Mouse (Mus musculus) retina, adult 2 months (tissue): ENCODE measurements around the gene Ppfibp2.

Experiments
- DNase-seq: peaks from one replicate; pipeline ENCODE4 v3.0.0-alpha.2; 2012; ENCODE audit warnings: low read depth, low spot score

Ppfibp2 gene

DNA sequence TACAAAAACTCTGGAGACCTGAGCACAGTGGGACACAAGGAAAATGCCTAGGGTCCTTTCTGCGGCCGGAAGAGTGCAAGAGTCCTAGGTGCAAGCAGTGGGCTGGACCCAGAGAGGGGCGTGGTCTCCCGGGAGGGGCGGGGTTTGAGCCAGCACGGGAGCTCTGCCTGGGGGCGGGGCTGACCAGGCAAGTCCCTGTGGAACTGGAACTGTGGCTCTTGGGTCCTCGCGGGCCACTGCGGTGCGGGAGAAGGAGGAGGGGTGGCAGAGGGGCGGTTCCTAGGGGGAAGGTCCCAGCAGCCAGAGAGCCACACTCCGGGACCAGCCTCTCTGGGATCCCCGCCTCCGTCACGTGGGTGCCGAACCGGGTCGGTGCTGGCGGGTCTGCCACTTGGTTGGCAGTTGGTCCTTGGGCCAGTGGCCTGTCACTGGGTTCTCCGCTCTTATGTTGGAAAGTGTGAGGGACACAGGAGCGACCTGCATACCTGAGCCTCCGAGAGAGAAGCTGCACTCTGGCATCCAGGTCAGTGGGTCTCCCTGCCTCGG lies at the start of gene Ppfibp2:
Gene Ppfibp2 (plus strand): TSS at position 351 of the 546 bp plus-strand sequence.
- DNase-seq: peak; percentile 20

DNA sequence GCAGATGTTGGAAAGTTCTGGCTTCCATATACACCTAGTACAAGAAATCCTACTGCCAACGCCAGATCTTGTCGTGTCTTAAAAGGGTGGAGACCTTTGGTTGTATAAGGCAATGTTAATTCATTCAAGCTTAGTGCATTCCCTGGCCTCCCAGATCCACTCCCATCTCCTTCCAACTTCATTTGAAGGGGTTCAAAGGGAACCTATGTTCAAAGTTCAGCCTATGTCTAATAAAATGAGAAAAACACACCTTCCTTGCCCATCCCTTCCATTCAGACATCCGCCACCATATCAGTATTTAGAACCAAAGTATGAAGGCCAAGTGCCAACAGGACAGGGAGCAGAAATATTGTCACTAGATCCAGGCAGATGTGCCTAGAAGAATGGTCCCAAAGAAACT lies 47.1 kb upstream of the Ppfibp2 start:
- no peak for DNase-seq

DNA sequence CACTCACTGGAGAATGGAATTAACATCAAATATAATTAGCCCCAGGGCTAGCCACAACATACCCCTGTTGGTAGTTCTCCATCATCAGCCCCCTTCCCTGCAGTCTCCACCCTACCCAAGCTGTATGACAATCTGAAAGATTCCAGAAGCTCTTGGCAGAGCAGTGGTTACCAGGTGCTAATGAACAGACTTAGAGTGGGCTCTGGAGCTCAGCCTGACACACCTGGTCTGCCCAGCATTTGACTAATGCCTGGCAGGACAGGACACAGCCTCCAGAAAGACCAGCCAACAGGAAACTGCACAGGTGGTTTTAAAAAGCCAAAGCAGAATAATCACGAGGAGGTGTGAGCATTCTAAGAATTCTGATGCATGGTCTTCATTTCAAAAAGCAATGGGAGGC lies 41.5 kb upstream of the Ppfibp2 start:
- DNase-seq: no peak

DNA sequence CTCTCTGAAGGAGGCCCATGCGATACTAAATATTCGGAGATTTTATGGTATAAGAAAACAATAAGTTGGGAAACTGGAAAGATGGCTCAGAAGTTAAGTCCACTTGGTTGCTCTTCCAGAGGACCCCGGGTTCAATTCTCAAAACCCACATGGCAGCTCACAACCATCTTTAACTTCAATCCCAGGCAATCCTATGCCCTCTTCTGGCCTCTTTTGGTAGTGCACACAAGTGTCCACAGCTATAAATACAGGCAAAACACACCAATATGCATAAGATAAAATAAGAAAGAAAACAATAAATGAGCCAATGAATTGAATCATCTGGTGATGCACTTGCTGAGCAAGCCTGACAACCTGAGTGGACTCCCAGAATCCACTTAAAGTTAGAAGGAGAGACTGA lies 39.1 kb upstream of the Ppfibp2 start:
- DNase-seq: no peak

DNA sequence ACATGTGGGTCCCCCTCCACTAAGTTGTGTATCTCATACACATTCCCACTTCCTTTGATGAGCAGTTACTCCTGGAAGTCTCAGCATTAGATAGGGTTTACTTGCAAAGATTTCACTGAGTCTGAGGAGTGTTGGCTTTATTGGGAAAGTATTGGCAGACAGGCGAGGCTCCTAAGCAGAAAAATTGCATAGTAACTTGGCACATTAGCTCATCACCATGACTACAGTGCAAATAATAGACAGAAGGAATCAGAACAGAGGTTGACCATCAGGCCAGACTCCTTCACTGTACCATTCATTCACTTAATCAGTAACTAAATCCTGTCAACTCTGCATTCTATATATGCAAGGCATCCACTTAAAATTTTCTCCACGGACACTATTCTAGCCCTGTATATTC lies 34.3 kb upstream of the Ppfibp2 start:
- no peak for DNase-seq

DNA sequence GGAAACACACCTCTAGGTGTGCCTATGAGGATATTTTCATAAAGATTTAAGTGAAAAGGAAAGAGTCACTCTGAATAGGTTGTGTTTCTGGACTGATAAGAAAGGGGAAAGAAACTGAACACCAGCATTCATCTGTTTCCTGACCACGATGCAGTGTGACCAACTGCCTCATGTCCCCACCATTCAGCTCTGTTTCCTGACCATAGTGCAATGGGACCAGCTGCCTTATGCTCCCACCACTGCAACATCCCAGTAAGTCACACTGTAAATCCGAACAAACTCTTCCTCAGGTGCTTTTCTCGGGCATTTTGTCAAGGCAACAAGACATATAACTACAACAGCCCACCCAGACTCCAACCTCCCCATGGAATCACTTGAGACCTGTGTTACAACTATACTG lies 33.4 kb upstream of the Ppfibp2 start:
- no peak for DNase-seq

DNA sequence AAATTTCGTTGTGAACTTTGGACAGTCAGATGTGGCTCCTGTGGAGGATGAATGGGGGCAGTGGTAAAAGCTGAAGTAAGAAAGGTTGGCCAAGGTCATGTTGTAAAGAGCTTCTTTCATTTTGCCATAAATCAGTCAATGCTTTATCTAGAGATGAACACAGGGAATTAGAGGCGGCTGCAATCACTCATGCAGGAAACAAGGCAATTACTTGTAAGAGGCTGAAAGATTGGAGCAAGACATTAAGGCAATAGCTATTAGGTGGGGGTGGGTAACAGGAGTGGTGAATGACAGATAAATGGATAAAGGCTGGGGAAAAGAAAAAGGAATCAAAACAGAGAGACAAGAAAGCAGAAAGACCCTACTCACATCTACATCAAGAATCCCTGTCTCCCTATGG lies 31.3 kb upstream of the Ppfibp2 start:
- no peak for DNase-seq

DNA sequence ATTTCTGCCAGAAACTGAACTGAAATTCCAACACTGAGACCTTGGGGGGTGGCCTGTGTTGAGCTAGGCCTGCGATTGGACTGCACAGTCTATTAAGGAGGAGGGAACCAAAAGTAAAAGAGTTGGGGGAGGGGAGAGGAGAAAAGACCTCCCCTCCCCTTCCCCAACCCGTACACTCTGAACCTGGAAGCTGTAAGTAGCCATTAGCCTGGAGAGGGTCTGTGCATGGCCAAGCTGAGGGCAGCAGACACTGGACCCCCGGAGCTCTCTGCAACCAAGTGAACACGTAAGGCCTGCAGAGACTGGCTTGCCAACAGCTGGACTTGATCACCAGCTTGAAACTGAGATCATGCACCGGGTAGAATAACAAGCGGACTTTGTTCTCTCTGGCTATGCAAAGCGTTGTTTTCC lies 27.7 kb upstream of the Ppfibp2 start, which contains the start of gene Olfml1:
Gene Olfml1 (plus strand): TSS at position 186 of the 411 bp plus-strand sequence.
- DNase-seq: no peak

DNA sequence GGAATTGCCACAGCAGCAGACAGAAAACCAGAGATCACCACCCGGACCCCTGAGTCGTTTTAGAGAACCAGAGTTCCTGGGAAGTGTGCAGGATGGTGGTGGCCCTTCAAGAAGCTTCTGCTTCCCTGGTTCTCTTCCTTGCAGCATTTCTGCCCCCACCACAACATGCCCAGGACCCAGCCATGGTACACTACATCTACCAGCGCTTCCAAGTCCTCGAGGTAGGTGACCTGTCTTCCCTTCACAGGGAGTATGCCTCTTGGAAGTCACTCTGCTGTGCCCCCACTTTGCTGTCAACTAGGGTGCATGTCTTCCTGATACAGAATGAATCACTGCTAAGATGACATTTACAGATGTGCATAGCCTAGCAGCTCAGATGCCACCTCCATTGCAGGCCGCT lies 27.3 kb upstream of the Ppfibp2 start:
- no peak for DNase-seq

DNA sequence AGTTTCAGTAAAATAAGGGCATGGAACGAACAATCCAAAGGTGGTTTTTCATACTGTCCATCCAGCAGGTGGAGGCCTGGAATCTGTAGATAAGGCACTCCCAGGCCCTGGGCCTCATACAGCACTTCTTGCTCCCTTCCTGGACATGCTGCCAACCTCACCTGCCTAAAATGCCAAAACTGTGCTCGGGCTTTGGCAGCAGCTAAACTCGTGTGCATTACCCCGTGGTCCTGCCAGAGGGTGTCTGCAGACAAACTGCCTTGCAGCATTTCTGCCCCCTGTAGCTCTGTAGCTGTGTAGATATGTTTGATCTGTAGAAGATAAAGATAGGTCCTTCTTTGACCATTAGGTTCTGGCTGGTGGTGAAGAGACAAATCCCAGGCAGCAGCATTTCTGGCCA lies 26.0 kb upstream of the Ppfibp2 start:
- no peak for DNase-seq

DNA sequence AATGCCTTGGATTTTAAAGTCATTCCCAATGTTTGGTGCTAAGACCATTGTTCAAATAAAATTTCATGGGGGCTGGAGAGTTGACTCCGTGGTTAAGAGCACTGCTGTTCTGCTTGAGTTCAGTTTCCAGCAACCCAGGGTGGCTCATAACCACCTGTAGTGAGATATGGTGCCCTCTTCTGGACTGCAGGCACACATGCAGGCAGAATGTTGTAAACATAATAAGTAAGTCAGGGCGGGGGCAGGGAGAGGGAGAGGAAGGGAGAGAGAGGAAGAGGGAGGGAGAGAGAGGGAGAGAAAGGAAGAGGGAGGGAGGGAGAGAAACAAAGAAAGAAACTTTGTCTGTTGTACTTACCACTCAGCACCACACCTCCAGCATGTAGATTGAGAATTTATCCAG lies 21.2 kb upstream of the Ppfibp2 start:
- DNase-seq: no peak

DNA sequence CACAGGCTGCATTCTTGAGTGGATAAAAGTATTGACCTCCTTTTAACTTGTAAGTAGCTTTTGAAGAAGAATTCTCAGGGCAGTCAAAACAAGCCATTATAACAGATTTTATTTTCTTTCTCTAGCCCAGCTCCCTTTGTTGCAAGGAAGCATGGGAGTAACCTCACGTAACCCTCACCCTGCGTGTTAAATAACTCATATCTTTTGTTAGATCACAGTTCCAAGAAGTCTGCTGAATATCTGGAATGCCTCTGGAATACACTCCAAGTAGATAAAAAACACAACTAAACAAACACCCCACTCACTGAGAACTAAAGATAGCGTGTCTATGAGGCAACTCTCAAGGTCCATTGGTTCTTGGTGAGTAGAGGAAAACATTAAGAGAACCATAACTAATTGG lies 20.7 kb upstream of the Ppfibp2 start:
- DNase-seq: no peak

DNA sequence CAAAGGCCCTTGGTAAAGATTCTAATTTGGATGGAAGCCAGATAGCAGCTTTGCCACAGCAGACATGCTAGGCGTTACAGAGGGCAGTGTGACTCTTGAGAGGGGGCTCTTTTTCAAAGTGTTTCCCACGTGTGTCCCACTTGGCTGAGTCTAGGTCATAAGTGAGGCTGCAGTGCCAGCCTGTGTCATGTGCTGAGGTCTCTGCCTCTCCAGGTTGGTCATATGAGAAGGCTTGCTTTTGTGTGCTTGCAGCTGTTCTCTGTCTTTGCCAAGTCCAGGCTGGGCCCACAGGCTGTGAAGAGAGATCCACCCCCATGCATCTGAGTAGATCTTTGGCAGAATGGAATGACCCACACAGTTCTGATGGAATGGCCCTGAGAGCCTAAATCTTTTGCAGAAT lies 2.4 kb upstream of the Ppfibp2 start:
- DNase-seq: no peak

DNA sequence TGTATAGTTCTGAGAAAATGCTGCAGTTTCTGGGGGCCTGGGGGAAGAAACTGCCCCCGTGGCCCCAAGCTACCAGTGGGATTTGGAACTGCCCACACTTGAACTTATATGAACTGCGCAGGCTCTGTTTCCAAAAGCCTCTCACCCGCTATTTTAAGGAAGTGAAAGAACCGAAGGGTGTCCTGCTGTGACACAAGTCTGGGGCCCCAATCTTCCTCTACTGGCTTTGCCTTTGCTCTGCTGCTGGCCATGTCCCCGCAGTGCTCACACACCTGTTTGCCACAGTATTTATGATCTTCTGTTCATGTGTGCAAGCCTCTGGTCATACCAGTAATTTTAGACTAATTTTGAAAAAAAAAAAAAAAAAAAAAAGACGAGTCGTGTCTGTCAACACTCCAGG lies 1.1 kb upstream of the Ppfibp2 start:
- no peak for DNase-seq

DNA sequence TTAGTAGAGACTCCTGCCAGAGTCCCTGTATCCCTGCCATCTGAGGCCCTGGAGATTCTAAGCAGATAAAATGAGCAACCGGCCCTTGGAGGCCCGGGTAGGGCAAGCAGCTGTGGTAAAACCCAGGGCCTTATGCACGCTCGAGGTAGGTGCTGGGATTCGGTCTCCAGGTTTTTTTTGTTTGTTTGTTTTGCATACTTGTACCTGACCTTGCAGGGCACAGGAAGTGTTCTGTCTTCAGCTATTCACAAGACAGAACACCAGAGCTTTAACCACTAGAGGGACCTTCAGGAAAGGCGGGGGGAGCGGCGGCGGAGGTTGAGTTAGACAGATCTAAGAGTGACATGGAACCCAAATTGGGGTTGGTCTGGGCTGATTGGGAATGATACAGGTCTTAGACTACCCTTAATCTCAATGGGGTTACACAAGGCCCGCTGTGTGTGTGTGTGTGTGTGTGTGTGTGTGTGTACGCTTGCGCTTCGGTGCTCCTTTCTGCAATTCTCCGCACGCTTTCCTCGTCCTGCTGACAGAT lies 616 bp upstream of the Ppfibp2 start:
- peak; percentile 13 for DNase-seq

DNA sequence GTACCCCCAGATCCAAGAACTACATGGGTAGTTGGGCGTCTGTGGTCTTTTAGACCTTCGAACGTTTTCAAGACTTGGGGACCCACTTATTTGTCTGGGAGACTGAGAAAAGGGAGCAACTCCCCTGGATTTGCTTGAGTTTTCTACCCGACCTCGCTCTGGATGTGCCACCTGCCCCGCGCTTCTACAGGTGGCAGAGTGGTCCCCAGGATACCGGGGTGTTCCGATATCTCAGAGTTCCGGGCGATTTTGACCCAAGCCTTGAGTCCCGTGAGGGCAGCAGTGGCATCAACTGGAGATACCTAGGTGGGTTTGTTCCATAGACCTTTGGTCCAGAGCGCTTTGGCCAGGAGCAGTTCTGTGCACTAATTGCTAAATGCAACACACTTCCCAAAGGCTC lies 419 bp downstream of the Ppfibp2 start:
- DNase-seq: no peak

DNA sequence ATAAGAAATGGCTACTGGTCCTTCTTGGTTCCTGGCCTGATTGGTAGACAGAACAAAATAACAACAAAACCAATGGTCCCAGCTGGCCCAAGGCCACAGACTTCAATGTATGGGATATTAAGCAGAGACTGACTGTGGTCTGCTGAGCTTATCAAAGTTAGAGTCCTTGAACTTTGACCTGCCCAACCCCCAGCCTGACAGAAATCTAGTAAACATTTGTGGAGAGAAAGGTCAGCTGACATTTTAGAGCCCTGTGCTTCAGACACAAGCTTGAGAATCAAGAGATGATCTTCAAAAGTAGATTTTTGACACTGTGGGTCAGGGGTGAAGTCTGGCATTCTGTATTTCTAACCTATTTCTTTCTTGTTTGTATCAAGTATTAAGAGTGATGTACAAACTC lies 1.7 kb downstream of the Ppfibp2 start:
- DNase-seq: no peak

DNA sequence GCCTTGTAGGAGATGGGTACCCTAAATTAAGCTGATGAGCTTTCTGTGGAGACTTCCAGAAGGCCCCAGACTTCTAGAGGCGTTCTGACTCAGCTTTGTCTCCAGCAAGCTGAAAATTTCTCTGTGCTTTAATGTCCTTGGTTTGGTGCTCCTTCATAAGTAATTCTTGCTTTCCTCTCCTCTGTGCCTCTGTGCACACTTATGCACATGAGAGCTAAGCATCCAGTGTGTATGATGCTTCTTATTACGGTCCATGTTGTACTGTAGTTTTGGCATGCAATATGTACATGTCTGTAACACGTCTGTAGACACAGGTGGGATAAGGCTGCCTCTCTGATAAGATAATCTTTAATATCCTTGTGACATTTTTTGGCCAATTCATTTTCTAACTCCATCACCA lies 2.9 kb downstream of the Ppfibp2 start:
- no peak for DNase-seq

DNA sequence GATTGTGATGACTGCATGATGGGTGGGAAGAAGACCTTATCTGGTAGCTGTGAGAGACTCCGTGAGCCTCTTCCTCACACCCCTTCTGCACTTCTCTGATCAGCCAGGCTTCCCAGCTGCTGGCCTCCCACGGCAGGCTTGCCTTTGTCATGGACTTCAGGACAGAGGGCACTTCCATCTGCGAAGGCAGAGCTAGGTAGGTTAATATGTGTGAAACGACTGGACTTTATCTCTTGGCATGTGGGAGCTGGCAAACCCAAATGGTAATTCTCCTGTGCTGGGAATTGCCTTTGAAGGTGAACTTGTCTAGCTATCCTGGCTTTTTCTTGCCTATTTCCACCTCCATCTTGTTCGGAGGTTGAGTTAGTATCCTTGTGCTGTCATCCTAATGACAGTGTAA lies 5.6 kb downstream of the Ppfibp2 start:
- no peak for DNase-seq

DNA sequence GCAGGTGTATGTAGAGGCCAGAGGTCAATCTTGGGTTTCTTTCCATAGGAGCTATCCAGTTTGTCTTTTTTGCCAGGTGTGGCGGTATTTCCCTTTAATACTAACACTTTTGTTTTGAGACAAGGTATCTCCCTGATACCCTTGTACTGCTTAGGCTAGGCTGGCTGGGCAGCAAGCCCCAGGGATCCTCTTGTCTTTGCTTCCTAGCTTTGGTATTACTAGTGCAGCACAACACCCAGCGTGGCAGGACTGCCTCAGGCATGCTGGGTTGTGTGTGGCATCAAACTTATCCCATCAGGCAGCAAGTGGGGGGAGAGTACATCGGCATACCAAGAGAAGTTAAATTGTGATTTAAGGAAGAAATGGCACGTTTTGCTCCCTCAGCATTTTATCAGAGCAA lies 7.5 kb downstream of the Ppfibp2 start:
- DNase-seq: no peak

DNA sequence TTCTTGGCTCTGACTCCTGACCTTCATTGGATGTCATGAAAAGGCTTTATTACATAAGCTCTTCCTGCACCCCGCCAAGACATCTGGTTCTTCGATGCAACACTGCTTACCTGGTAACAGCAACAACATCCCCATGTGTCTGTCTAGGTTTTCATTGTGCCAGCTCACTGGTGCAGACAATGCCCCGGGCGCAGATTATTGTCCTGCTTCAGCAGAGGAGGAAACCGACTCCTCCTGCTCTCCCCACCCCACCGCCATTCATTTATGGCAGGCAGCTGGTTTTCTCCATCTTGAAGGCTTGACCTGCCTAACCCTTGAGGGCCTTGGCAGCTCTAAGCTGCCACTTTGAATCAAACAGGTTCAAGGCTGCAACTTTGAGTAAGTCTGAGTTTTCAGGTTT lies 7.9 kb downstream of the Ppfibp2 start:
- no peak for DNase-seq

DNA sequence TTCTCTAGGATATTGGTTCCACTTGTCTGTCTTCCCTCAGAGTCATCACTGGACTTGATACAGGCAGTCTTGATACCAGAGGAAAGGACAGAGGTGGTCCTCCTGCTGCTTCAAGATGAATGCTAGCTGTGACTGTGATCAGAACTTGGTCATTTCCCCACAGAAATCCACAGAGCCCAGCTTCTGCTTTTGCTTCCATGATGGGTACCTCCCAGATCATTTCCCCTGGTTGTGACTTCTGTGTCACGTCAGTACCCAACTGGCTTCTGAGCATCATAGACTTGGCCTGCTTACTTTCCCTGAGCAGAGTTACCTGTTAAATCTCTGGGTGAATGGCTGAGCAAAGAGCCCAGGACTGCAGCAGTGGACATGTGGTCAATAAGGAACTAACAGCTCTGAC lies 12.8 kb downstream of the Ppfibp2 start:
- no peak for DNase-seq

DNA sequence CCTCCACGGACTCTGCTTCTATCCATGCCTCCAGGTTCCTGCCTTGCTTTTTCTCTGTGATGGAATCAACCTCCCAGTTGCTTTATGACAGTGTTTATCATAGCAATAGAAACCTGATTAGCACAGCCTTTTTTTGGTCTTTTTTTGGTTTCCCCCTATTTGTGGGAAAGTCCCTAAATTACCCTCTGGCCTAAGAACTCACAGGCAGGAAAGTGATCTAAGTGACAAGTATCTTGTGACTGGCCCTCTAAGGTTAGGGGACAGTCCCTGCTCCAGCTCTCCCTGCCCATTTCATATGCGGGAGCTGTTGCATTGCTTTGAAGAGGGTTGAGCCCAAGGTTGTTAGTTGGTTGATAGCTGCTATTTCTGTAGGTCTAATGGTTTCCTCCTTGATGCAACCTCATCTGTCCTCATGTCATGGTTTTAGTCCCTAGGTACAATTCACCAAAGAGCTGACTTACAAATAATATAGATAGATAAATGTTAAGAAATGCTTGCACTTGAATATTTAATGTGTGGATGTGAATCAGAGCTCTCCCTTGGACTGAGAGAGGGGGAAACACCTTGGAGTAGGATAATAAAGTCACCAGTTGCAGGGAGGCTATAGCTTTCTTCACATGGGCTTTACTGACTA lies 14.7 kb downstream of the Ppfibp2 start:
- DNase-seq: no peak

DNA sequence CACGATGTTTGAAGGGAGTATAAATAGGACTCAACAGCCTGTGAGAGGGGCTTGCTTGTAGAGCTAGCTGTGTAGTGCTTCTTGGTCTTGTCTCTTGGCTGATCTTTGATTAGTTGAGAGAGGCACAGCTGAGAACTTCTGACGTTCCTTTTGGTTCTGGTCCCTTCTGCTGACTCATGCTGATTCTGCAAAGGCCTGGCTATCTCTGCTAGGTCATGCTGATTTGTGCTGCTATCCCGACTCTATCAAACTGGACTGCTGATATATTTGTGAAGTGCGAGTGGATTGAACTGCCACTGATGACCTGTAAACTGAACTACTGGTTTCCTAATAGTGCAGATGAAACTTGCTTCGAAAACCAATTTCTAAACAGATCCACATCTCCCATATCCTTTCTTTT lies 15.9 kb downstream of the Ppfibp2 start:
- no peak for DNase-seq
